Mouse (Mus musculus): ENCODE data around the gene Clstn1. TPM values are rescaled to one million over a fixed set of nuclear protein-coding genes. Genes with fewer than 3 reads are reported as not detected.

Gene Clstn1
- polyA plus RNA-seq, 1 experiment, result 53.6 TPM

DNA sequence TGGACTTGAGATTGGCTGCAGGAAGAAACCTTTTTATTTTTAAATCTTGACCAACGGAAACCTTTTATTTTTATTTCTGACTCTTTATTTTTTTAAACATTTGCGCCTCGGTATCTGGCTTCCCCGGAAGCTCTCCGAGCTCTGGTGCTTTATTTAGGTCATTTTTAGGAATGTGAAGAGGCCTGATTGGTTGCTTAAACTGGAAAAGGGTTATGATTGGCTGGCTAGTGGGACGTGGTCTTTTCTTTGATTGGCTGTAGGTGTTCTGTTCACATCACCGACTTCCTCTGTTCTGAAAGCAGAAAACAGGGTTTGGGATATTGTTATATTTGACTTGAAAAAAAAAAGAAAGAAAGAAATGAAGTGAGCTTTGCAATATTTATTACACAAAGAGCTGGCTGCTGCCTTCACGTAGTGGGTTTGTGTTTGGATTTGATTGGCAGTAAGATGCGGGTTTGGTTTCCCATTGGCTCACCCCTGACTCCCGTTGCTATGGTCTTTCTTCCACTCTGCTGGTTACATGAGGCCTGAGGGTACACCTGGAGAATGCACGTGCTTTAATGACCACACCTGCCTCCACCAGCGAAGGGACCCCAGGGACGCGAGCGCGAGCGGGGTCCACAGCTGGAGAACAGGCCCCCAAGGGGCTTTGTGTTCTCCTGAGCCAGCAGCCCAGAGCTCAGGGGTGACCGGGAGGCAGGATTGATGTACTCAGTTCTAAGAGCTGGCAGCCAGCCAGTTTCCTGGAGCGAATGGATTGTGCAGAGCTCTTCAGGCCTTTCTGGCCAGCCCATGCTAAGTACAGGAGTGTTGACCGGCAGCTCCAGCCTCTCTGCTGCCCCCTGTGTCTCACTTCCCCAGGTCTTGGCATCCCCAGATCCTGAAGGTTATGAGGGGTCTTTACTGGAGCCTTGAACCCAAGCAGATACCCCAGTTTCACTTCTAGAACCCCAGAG is 21.5 kb upstream of the Clstn1 start:
- H3K27ac ChIP-seq (ENCODE audit: insufficient read depth, low read length), result no peak overlapping the region
- TF ChIP-seq POLR2A (IDR thresholded peaks at IDR 0.05; ENCODE audit: low read depth, low read length) (no peak), CTCF (IDR thresholded peaks at IDR 0.05; ENCODE audit: borderline replicate concordance, insufficient read depth, low read length) (no peak)

DNA sequence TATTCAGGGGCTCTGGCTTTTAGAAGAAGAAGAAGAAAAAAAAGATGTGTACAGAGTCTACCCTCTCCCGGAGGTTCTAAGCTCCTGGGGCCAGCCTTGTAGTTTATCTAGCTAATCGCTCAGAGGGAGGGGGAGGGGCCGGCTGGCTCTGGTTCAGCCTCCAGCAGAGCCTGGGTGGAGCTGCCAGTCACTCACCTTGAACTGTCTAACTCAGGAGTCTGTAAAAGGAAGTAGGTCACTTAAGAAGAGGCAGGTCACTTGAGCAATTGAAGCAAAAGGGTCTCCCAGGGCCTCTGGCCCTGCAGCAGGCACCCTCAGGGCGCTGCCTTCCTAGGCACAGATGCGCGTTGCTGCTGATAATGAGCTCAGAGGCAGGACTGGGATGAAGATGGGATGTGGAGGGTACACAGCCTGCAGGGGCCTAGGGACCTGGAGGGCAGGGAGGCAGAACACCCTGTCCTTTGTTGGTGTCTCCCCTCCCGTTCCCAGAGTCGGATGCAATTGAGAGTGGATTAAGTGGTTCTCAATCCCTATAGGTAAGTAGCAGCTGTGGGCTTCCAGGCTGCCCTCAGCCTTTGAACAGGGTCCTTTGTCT is 18.7 kb upstream of the Clstn1 start:
- no peak overlapping the region for H3K4me3 ChIP-seq (ENCODE audit: insufficient read depth, low read length)
- peaks cover 3% of the 10 kb centered on the region; the same call in 1 of the 2 replicates for H3K4me1 ChIP-seq (ENCODE audit: control insufficient read depth, insufficient read depth, low read length)
- no peak for TF ChIP-seq CTCF (IDR thresholded peaks at IDR 0.05; ENCODE audit: borderline replicate concordance, insufficient read depth, low read length)
- no peak for TF ChIP-seq POLR2A (IDR thresholded peaks at IDR 0.05; ENCODE audit: low read depth, low read length)
- no peak overlapping the region for H3K27ac ChIP-seq (ENCODE audit: insufficient read depth, low read length)

More for the DNA sequence above, 21.5 kb upstream of the Clstn1 start:
- Histone ChIP-seq H3K4me1 (ENCODE audit: control insufficient read depth, insufficient read depth, low read length) (peaks cover 8% of the 10 kb centered on the region; the same call in 1 of the 2 replicates), H3K4me3 (ENCODE audit: insufficient read depth, low read length) (no peak overlapping the region)

DNA sequence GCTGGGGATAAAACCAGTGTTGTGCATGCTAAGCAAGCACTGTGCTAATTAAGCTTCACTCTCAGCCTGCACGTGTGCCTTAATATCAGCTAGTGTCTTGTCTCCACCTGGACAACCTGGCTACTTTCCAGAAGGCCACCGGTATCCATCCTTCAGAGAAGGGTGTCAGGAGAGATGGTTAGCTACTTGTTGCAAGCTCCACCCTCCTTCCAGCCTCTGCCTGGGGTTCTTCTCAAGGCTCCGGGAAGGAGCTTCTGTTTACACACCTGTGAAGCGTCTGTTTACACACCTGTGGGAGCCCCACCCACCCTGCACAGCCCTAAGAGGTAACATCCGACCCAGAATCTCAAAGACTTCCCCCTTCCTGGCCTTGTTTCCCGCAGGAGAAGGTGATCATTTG is 17.6 kb upstream of the Clstn1 start:
- Histone ChIP-seq H3K4me3 (ENCODE audit: insufficient read depth, low read length) (no peak overlapping the region), H3K27ac (ENCODE audit: insufficient read depth, low read length) (no peak overlapping the region), H3K4me1 (ENCODE audit: control insufficient read depth, insufficient read depth, low read length) (no peaks in the 10 kb centered on the region; the same call in 1 of the 2 replicates)
- TF ChIP-seq POLR2A (IDR thresholded peaks at IDR 0.05; ENCODE audit: low read depth, low read length), result no peak
- TF ChIP-seq CTCF (IDR thresholded peaks at IDR 0.05; ENCODE audit: borderline replicate concordance, insufficient read depth, low read length), result no peak

DNA sequence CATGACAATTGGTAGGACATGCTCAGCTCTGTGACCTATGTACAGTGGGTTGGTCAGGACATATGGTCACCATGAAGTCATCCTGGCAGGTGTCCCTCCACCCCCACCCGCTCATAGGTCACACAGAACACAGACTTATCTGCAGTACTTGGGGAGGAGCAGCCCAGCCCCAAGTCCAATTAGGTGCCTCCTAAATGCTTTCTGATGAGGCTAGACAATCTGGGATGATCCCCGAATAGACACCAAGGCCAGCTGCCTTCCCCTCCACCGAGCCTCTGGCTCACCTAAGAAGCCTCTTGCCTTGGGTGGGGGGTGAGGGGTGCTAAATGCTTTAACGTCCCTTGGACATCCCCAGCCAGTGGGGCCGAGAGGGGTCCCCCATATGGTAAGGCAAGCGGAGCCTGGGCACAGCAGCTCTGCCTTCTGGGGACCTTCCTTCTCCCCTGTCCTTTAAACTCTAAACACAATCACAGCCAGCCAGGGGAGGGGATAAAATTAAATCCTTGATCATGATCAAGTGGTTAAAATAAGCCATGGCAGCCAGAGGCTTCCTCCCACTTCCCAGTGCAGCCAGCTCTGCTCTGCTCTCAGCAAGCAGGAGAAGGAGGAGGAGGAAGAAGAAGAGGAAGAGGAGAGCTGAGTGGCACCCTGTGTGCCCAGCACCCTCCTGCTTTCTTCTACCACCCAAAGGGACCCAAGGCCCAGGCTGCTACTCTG is 16.3 kb upstream of the Clstn1 start:
- no peak for TF ChIP-seq POLR2A (IDR thresholded peaks at IDR 0.05; ENCODE audit: low read depth, low read length)
- TF ChIP-seq CTCF (IDR thresholded peaks at IDR 0.05; ENCODE audit: borderline replicate concordance, insufficient read depth, low read length), result no peak
- Histone ChIP-seq H3K4me1 (ENCODE audit: control insufficient read depth, insufficient read depth, low read length) (no peaks in the 10 kb centered on the region), H3K27ac (ENCODE audit: insufficient read depth, low read length) (no peak overlapping the region), H3K4me3 (ENCODE audit: insufficient read depth, low read length) (no peak overlapping the region)

DNA sequence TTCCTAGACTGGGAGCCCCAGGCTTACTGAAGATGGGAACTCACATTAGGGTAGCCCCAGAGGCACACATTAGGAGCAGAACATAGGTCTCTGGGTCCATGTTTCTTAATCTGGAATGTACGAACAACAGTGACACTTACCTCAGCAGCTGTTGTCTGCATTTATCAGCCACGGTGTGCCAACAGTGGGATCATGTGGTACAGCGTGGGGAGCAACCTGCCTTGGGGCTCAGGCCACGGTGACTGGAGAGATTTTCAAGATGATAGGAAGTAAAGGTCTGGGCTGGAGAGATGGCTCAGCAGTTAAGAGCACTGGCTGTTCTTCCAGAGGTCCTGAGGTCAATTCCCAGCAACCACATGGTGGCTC is 15.8 kb upstream of the Clstn1 start:
- Histone ChIP-seq H3K27ac (ENCODE audit: insufficient read depth, low read length) (no peak overlapping the region), H3K4me3 (ENCODE audit: insufficient read depth, low read length) (no peak overlapping the region), H3K4me1 (ENCODE audit: control insufficient read depth, insufficient read depth, low read length) (no peaks in the 10 kb centered on the region)
- TF ChIP-seq POLR2A (IDR thresholded peaks at IDR 0.05; ENCODE audit: low read depth, low read length), result no peak
- TF ChIP-seq CTCF (IDR thresholded peaks at IDR 0.05; ENCODE audit: borderline replicate concordance, insufficient read depth, low read length), result no peak

DNA sequence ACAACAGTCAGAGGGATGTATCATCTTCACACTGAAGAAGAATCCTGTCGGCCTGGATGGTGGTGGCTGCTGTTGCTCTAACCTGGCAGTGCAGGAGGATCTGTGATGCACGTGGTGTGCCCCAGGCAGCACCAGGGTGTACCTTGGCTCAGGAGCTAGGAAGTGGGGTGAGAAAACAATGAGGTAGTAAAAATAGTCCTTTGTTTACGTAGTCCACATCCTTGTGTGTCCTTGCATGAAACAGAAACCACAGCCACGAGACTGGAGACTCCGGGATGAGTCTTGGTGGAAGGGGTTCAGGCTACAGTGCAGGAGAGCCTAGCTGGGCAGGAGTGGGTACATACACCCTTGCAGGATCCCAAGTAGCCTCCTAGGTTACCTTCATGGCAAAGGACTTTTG is 15.1 kb upstream of the Clstn1 start:
- no peaks in the 10 kb centered on the region for H3K4me1 ChIP-seq (ENCODE audit: control insufficient read depth, insufficient read depth, low read length)
- no peak overlapping the region for H3K4me3 ChIP-seq (ENCODE audit: insufficient read depth, low read length)
- no peak for TF ChIP-seq POLR2A (IDR thresholded peaks at IDR 0.05; ENCODE audit: low read depth, low read length)
- TF ChIP-seq CTCF (IDR thresholded peaks at IDR 0.05; ENCODE audit: borderline replicate concordance, insufficient read depth, low read length), result no peak
- H3K27ac ChIP-seq (ENCODE audit: insufficient read depth, low read length), result no peak overlapping the region

DNA sequence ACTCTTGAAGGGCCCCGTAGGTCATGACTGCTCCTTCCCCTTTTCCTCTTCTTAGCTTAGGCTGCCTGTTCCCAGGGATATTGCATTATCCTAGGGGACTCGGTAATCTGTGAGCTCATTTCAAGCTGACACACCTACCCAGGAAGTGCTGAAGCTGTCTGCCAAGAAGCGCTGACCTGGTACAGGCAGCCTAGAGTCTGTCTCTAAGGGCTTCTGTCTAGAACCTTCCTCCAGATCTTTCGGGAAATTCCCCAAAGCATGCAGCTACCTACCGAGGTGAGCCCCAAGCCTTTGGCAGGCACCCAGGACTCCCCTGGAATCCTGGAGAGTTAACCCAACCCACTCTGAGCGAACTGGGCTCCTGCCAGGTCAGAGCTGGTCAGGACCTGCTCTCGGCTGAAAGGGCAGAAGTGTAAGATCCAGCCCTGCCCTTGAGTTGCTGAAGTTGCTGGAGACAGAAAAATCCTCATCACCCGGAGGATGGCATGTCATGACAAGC is 14.6 kb upstream of the Clstn1 start:
- Histone ChIP-seq H3K4me1 (ENCODE audit: control insufficient read depth, insufficient read depth, low read length) (no peaks in the 10 kb centered on the region), H3K27ac (ENCODE audit: insufficient read depth, low read length) (no peak overlapping the region), H3K4me3 (ENCODE audit: insufficient read depth, low read length) (no peak overlapping the region)
- TF ChIP-seq CTCF (IDR thresholded peaks at IDR 0.05; ENCODE audit: borderline replicate concordance, insufficient read depth, low read length) (no peak), POLR2A (IDR thresholded peaks at IDR 0.05; ENCODE audit: low read depth, low read length) (no peak)

DNA sequence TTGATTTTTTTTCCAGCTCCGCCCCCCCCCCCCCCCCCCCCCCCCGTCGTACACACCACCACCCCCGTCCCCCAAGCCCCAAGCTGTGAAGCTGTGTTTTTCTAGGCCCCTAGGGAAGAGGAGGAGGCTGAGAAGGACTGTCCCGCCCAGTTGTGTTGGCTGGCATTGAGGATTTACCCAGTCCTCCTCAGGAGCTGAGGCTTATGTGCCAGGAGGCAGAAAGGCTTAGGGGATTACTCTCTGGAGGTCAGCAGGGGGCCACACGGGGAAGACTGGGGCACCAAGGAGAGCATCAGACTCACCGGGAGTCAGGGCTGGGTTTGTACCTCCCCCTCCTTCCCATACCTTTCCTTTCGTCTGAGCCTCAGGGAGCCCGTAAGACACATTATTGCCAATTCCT is 13.8 kb upstream of the Clstn1 start:
- TF ChIP-seq POLR2A (IDR thresholded peaks at IDR 0.05; ENCODE audit: low read depth, low read length), result no peak
- no peak for TF ChIP-seq CTCF (IDR thresholded peaks at IDR 0.05; ENCODE audit: borderline replicate concordance, insufficient read depth, low read length)
- Histone ChIP-seq H3K4me3 (ENCODE audit: insufficient read depth, low read length) (no peak overlapping the region), H3K4me1 (ENCODE audit: control insufficient read depth, insufficient read depth, low read length) (no peaks in the 10 kb centered on the region), H3K27ac (ENCODE audit: insufficient read depth, low read length) (no peak overlapping the region)

DNA sequence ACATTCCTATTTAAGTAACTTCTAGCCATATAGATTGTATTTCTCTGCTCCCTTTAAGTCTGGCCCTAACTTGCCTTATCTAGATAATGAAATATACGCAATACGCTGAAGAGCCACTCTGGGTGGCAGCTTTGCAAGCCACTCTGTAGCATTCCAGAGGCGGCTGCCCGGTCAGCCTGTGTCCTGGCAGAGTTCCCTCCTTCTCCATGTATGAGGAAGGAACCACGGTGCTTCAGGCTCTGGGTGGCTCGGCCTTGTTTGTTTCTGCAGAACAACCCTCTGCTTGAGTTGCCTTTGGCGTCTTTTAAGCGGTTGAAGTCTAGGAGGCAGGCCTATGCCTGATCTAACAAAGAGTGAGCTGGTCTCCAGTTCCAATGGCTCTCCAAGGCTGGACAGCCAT is 13.4 kb upstream of the Clstn1 start:
- TF ChIP-seq POLR2A (IDR thresholded peaks at IDR 0.05; ENCODE audit: low read depth, low read length) (no peak), CTCF (IDR thresholded peaks at IDR 0.05; ENCODE audit: borderline replicate concordance, insufficient read depth, low read length) (no peak)
- Histone ChIP-seq H3K27ac (ENCODE audit: insufficient read depth, low read length) (no peak overlapping the region), H3K4me3 (ENCODE audit: insufficient read depth, low read length) (no peak overlapping the region), H3K4me1 (ENCODE audit: control insufficient read depth, insufficient read depth, low read length) (no peaks in the 10 kb centered on the region)

Data from embryonic fibroblast, embryonic 13.5 days (primary cell).